Mouse (Mus musculus) heart, embryonic 16.5 days (tissue): ENCODE measurements around the gene Stt3b. TPM values are rescaled to one million over a fixed set of nuclear protein-coding genes. Genes with fewer than 3 reads are reported as not detected.

Experiments used
- ATAC-seq: fragments of 200-750 bp; cut with Nextera tagmentation; replicated peaks from 2 replicates; pipeline ENCODE4 v1.8.0; 2017; ENCODE audit warnings: moderate number of reproducible peaks; ENCODE audit not compliant: insufficient read depth, low FRiP score; ENCODE audit errors: extremely low read depth
- H3K27ac ChIP-seq: fragments of 300-500 bp; sonication (generic); 2 replicates; pipeline ENCODE4 v1.5.1; 2014; ENCODE audit warnings: mild to moderate bottlenecking, low read length, control low read depth, moderate library complexity
- H3K27me3 ChIP-seq: fragments of 300-500 bp; sonication (generic); 2 replicates; pipeline ENCODE4 v1.6.1; 2014; ENCODE audit warnings: low read length, mixed read lengths; ENCODE audit not compliant: control insufficient read depth, insufficient read depth
- H3K36me3 ChIP-seq: fragments of 300-500 bp; sonication (generic); 2 replicates; pipeline ENCODE4 v1.6.1; 2014; ENCODE audit not compliant: control insufficient read depth, insufficient read depth
- H3K4me1 ChIP-seq: fragments of 300-500 bp; sonication (generic); 2 replicates; pipeline ENCODE4 v1.6.1; 2014; ENCODE audit warnings: low read length, mixed read lengths; ENCODE audit not compliant: control insufficient read depth, insufficient read depth
- H3K4me2 ChIP-seq: fragments of 300-500 bp; sonication (generic); 2 replicates; pipeline ENCODE4 v1.6.1; 2014; ENCODE audit warnings: low read depth, mild to moderate bottlenecking, control low read depth, low read length
- H3K4me3 ChIP-seq: fragments of 300-500 bp; sonication (generic); 2 replicates; pipeline ENCODE4 v1.5.1; 2014; ENCODE audit warnings: mild to moderate bottlenecking, control low read depth, low read length
- H3K9ac ChIP-seq: fragments of 300-500 bp; sonication (generic); 2 replicates; pipeline ENCODE4 v1.6.1; 2014; ENCODE audit warnings: low read length, control low read depth
- H3K9me3 ChIP-seq: fragments of 300-500 bp; sonication (generic); replicated peaks from 2 replicates; pipeline ENCODE4 v1.6.1; 2016; ENCODE audit warnings: low read length; ENCODE audit not compliant: control insufficient read depth
- WGBS: fragments of 180-500 bp; shearing (Covaris S2); extraction: QIAGEN DNeasy Blood & Tissue Kit; methylation state at CpG from one replicate; pipeline ENCODE4 v1.1.7; 2014; 5-methylcytosine and 5-hydroxymethylcytosine counted together
- polyA plus RNA-seq: library from polyadenylated mRNA; unstranded; fragments of >200 nt; fragmentation: Nextera tagmentation; extraction: Ambion mirVana; gene quantifications from 2 replicates; pipeline ENCODE4 v1.2.1, GENCODE M21; 2015

Gene Stt3b
- polyA plus RNA-seq, 1 experiment from 2014 or later = 69.8 TPM

GRCm38 (mm10) chr9:115205491-115205890 lies 104.7 kb downstream of the Stt3b start:
- Histone ChIP-seq H3K27ac (no peak overlapping the region), H3K9ac (no peak overlapping the region), H3K27me3 (no peaks in the 10 kb centered on the region), H3K4me1 (peaks cover 9% of the 10 kb centered on the region), H3K36me3 (no peaks in the 10 kb centered on the region), H3K4me2 (peak overlapping the region; percentile 28; the same call in 1 of the 2 replicates), H3K4me3 (no peak overlapping the region), H3K9me3 (no peaks in the 10 kb centered on the region)
- peak; percentile 56; the same call in 1 of the 2 replicates for ATAC-seq
- WGBS = 9% methylated on average over 6 of the region's 6 CpGs

GRCm38 (mm10) chr9:115203136-115203535 lies 107.1 kb downstream of the Stt3b start:
- Histone ChIP-seq H3K27me3 (no peaks in the 10 kb centered on the region), H3K4me3 (no peak overlapping the region), H3K27ac (no peak overlapping the region), H3K4me1 (peaks cover 9% of the 10 kb centered on the region), H3K9me3 (no peaks in the 10 kb centered on the region), H3K9ac (no peak overlapping the region), H3K4me2 (no peak overlapping the region), H3K36me3 (no peaks in the 10 kb centered on the region)
- no peak for ATAC-seq
- 57% methylated on average over 6 of the region's 6 CpGs for WGBS

- H3K27ac ChIP-seq = no peak overlapping the region
- no peak for ATAC-seq
- no peak overlapping the region for H3K4me2 ChIP-seq
- H3K4me3 ChIP-seq = no peak overlapping the region
- H3K36me3 ChIP-seq = no peaks in the 10 kb centered on the region
- no peaks in the 10 kb centered on the region for H3K27me3 ChIP-seq
- no peaks in the 10 kb centered on the region for H3K9me3 ChIP-seq
- WGBS = 87% methylated on average over 6 of the region's 6 CpGs
- no peak overlapping the region for H3K9ac ChIP-seq
- peaks cover 7% of the 10 kb centered on the region for H3K4me1 ChIP-seq
These were observed 109.0 kb downstream of the Stt3b start for GRCm38 (mm10) chr9:115201264-115201663.

- no peaks in the 10 kb centered on the region for H3K27me3 ChIP-seq
- no peaks in the 10 kb centered on the region for H3K9me3 ChIP-seq
- H3K36me3 ChIP-seq = no peaks in the 10 kb centered on the region
- no peak overlapping the region for H3K4me2 ChIP-seq
- no peak overlapping the region for H3K27ac ChIP-seq
- H3K9ac ChIP-seq = no peak overlapping the region
- no peak overlapping the region for H3K4me3 ChIP-seq
- H3K4me1 ChIP-seq = no peaks in the 10 kb centered on the region
- no peak for ATAC-seq
- WGBS = 89% methylated on average over 15 of the region's 15 CpGs
These were observed 109.9 kb downstream of the Stt3b start for GRCm38 (mm10) chr9:115200166-115200862.

- 57% methylated on average over 7 of the region's 7 CpGs for WGBS
- Histone ChIP-seq H3K4me2 (no peak overlapping the region), H3K4me3 (no peak overlapping the region), H3K4me1 (no peaks in the 10 kb centered on the region), H3K9ac (no peak overlapping the region), H3K27ac (no peak overlapping the region), H3K9me3 (no peaks in the 10 kb centered on the region), H3K36me3 (no peaks in the 10 kb centered on the region), H3K27me3 (no peaks in the 10 kb centered on the region)
- ATAC-seq = no peak
These were observed 113.1 kb downstream of the Stt3b start for GRCm38 (mm10) chr9:115197082-115197481.

GRCm38 (mm10) chr9:115192890-115193289 lies 117.3 kb downstream of the Stt3b start:
- Histone ChIP-seq H3K36me3 (no peaks in the 10 kb centered on the region), H3K4me1 (peaks cover 16% of the 10 kb centered on the region), H3K9ac (no peak overlapping the region), H3K27ac (no peak overlapping the region), H3K4me2 (no peak overlapping the region), H3K9me3 (no peaks in the 10 kb centered on the region), H3K27me3 (no peaks in the 10 kb centered on the region), H3K4me3 (no peak overlapping the region)
- ATAC-seq = no peak
- WGBS = 84% methylated on average over 3 of the region's 3 CpGs
